Mouse (Mus musculus) cerebellum, postnatal 10 days (tissue): Measurements from ENCODE around the gene Ccnd3.
A peak's percentile ranks its signal among the peaks of the same experiment; 100 is the strongest.

Experiments
- DNase-seq, 2 experiments: peaks; one replicate each; pipeline ENCODE4 v3.0.0; 2021; ENCODE audit warnings: mixed read lengths in 2 of 2

The Ccnd3 gene

GRCm38 (mm10) chr17:47626031-47626430 is 121.2 kb downstream of the Ccnd3 start:
- DNase-seq: no peak

- no peak for DNase-seq
Measured at GRCm38 (mm10) chr17:47627791-47628190, 122.9 kb downstream of the Ccnd3 start.

DNA sequence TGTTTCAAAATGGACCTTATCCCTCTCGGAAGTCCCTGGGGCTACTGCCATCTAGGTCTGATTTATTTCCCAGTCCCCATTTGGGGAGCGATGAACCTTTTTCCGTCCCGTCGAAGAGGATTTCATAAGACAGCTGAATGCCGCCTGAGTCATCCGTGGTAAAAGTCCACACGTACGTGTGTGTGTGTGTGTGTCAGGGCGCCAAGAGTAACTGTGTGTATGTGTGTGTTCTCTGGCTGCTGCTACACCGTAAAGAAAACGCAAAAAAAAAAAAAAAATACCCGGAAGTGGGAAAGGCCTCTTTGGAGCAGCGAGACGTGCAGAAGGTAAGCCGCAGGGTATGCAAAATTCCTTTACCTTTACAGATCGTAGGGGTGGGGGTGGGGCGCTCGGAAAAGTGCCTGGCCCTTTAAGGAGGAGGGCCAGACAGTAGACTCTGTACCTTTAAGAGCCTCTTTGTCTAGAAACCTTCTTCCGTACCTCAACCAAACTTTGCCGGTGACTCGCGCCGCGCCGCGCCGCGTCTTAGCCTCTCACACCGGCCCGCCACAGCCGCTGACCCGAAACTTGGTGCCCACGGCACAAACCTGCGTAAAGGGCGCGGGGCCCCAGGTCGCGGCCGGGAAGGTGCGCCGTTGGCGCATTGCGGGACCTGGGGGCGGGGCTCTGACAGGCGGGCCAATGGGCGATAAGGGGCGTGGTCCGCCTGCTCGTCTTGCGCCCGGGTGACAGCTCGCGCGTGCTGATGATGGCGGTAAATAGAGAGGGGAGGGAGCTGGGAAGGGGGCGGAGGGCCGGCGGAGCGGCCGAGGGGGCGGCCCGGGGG is 124.2 kb downstream of the Ccnd3 start:
- peak; percentile 99 for DNase-seq

- peak; percentile 80 to 82 for DNase-seq
Measured at GRCm38 (mm10) chr17:47629717-47630677, 125.1 kb downstream of the Ccnd3 start.

DNA sequence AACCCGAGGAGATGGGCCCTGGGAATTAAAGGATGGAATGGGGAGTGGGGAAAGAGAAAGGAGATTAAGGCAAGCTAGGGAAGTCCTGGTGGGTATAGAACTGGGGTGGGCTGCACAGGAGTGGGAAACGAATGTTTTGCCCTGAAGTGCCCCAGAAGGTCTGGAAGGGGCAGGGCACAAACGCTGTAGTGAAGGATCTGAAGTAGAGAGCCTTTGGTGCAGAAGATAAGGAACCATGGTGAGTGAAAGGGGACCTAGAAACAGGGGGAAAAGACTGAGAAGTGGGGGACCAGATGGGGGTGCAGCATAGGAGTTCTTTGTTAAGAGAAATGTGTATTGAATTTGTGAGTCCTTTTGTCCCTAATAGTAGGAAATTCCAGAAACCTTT is 125.8 kb downstream of the Ccnd3 start, which contains the start of gene Usp49:
TSS of gene Usp49 (plus strand) at position 13 of the 388 bp plus-strand sequence.
- no peak for DNase-seq

DNA sequence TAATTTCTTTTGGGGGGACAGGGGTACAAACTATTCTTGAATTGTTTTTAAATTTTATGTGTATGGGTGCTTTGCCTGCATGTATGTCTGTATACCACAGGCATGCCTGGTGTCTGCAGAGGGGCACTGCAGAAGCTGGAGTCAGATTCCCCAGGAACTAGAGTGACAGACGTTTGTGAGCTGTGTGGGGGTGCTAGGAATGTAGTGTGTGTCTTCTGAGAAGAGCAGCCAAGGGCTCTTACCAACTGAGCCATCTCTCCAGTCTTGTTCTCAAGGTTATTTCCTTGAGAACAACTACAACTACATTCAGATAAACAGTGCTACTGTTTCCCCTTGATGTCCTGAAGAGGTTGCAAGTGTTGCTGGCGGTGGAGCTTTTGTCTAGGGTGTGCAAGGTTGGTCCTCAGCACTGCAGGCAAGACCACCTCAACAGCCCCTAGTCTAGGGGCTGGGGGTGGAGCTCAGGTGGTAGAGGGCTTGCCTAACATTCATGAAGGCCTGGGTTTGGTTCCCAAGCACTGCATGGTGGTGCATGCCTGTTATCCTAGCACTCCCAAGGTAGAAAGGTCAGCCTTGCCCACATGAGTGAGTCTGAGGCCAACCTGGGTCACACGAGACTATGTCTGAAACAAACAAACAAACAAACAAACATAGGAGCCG is 127.5 kb downstream of the Ccnd3 start:
- no peak for DNase-seq

DNA sequence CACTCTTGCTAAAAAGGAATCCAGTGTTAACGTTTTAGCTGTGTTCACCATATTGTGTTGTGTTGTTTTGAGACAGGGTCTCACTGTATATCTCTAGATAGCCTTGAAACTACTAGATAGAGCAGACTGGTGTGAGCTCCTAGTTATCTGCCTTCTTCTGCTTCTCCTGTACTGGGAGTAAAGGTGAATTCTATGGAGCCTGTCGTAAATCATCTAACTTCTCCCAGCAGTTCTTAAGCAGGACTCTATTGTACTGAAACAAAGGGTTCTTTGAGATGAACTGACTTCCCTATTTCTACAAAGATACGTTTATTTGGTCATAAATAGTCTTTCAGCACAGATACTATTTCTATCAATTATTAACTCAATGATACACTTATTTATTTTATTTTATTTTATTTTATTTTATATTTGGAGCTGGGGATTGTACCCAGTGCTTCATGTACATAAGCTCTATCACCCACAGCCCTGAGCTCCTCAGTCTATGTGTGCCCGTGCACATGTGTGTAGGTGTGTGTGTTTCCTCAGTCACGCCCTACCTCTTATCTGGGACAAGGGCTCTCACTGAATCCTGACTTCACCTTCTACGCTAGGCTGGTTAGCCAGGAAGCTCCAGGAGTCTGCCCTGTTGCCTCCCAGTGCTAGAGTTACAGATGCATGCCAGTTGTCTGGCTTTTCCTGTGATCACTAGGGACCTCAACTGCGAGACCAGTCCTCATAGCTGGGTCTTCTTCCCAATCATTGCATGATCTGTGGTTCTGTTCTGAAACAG is 129.3 kb downstream of the Ccnd3 start:
- no peak for DNase-seq

DNA sequence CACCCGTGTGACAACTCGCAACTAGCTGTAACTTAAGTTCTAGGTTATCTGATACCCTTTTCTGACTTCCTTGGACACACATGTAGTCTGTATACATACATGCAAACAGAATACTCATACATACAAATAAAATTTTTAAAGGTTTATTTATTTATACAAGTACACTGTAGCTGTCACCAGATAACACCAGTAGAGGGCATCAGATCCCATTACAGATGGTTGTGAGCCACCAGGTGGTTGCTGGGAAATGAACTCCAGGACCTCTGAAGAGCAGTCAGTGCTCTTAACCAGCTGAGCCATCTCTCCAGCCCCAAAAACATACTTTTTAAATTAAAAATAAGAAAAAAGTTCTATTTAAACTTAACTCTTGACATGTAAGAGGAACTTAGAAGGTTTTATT is 138.1 kb downstream of the Ccnd3 start:
- DNase-seq: no peak

DNA sequence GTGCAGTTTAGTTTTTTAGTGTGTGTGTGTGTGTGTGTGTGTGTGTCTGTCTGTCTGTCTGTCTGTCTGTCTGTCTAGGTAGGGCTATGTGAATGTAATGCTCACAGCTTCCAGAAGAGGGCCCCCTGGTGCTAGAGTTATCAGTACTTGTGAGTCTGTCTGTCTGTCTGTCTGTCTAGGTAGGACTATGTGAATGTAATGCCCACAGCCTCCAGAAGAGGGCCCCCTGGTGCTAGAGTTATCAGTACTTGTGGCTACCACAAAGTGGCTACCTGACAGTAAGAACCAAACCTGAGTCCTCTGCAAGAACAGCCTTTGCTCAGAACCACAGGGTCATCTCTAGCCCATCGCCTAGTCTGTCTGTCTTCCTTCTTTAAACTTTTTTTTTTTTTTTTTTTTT is 141.8 kb downstream of the Ccnd3 start:
- peak; percentile 72 to 74 for DNase-seq

GRCm38 (mm10) chr17:47648966-47649365 is 144.1 kb downstream of the Ccnd3 start:
- no peak for DNase-seq
